Mouse (Mus musculus) hindlimb bud, embryonic 11.5 days (tissue): ENCODE measurements at regions not wholly inside any gene's neighbourhood (a gene's known extent, or its start where the extent isn't known, plus 50 kb on each side); places are given as distances from the start of the nearest gene placed in this dataset.

Experiments used
- DNase-seq: peaks from one replicate; pipeline ENCODE4 v3.0.0-alpha.2; 2012; ENCODE audit warnings: low read depth, low spot score; ENCODE audit errors: extremely low spot score

GRCm38 (mm10) chr10:120624203-120624942 lies 148.1 kb upstream of the Hmga2 start:
- no peak for DNase-seq

GRCm38 (mm10) chr10:120616406-120617015 lies 140.2 kb upstream of the Hmga2 start:
- DNase-seq = no peak

GRCm38 (mm10) chr10:120612351-120612750 lies 136.1 kb upstream of the Hmga2 start:
- DNase-seq = no peak

GRCm38 (mm10) chr10:120610076-120610475 lies 133.8 kb upstream of the Hmga2 start:
- DNase-seq = no peak

GRCm38 (mm10) chr10:120604506-120604905 lies 128.2 kb upstream of the Hmga2 start:
- DNase-seq = no peak

GRCm38 (mm10) chr10:120603167-120603566 lies 126.9 kb upstream of the Hmga2 start:
- no peak for DNase-seq

GRCm38 (mm10) chr10:120600735-120601134 lies 124.5 kb upstream of the Hmga2 start:
- DNase-seq = no peak

- no peak for DNase-seq
Observed at GRCm38 (mm10) chr10:120599551-120599950, 123.3 kb upstream of the Hmga2 start.

- no peak for DNase-seq
Observed at GRCm38 (mm10) chr10:120597320-120597887, 121.1 kb upstream of the Hmga2 start.

GRCm38 (mm10) chr10:120595145-120595544 lies 118.9 kb upstream of the Hmga2 start:
- DNase-seq = no peak

GRCm38 (mm10) chr10:120593876-120594275 lies 117.6 kb upstream of the Hmga2 start:
- no peak for DNase-seq

GRCm38 (mm10) chr10:120589659-120590058 lies 113.4 kb upstream of the Hmga2 start:
- DNase-seq = no peak

GRCm38 (mm10) chr10:120587854-120588633 lies 111.8 kb upstream of the Hmga2 start:
- no peak for DNase-seq

- DNase-seq = no peak
Observed at GRCm38 (mm10) chr10:120587179-120587578, 110.9 kb upstream of the Hmga2 start.

- no peak for DNase-seq
Observed at GRCm38 (mm10) chr10:120582497-120582896, 106.2 kb upstream of the Hmga2 start.

- DNase-seq = no peak
Observed at GRCm38 (mm10) chr10:120581547-120581946, 105.3 kb upstream of the Hmga2 start.

- no peak for DNase-seq
Observed at GRCm38 (mm10) chr10:120576886-120577285, 100.6 kb upstream of the Hmga2 start.

- DNase-seq = no peak
Observed at GRCm38 (mm10) chr10:120576148-120576547, 99.9 kb upstream of the Hmga2 start.

- peak; percentile 79 for DNase-seq
Observed at GRCm38 (mm10) chr10:120571340-120571739, 95.1 kb upstream of the Hmga2 start.

- DNase-seq = no peak
Observed at GRCm38 (mm10) chr10:120565992-120566391, 89.7 kb upstream of the Hmga2 start.

GRCm38 (mm10) chr10:120564859-120565258 lies 88.6 kb upstream of the Hmga2 start:
- DNase-seq = no peak
